Mouse (Mus musculus) lung, adult 10 weeks (tissue): ENCODE data around the gene Fbxo11. TPM values are rescaled to one million over a fixed set of nuclear protein-coding genes. Genes with fewer than 3 reads are reported as not detected.

Experiments used
- polyA plus RNA-seq: library from polyadenylated mRNA; stranded (reverse); fragments of 350-450 nt; fragmentation: Illumina TruSeq; extraction: RNeasy Lipid Tissue Mini Kit (QIAGEN cat#74804); gene quantifications from one replicate; pipeline ENCODE4 v1.2.3, GENCODE M21; 2014; ENCODE audit warnings: low read depth, low replicate concordance; ENCODE audit not compliant: insufficient read depth

Gene Fbxo11
- 27.3 TPM for polyA plus RNA-seq

GRCm38 (mm10) chr17:88065031-88065800 is at the start of gene Fbxo11:
TSS of gene Fbxo11 (minus strand) at chr17:88065291.

GRCm38 (mm10) chr17:87974629-87975228 is 90.4 kb downstream of the Fbxo11 start, which contains the start of gene Msh6:
TSS of gene Msh6 (plus strand) at chr17:87975062.

Other genes with a start within 250 kb of the Fbxo11 start
- not detected for gene Rpl36-ps4, start 144.3 kb downstream of the Fbxo11 start, polyA plus RNA-seq
- 6.4 TPM for gene Msh6, start 90.2 kb downstream of the Fbxo11 start, polyA plus RNA-seq